Mouse (Mus musculus) embryonic facial prominence, embryonic 13.5 days (tissue): Measurements from ENCODE around the gene Nlk. TPM values are rescaled to one million over a fixed set of nuclear protein-coding genes. Genes with fewer than 3 reads are reported as not detected.

Source experiments
- ATAC-seq: fragments of 200-750 bp; cut with Nextera tagmentation; 2 replicates; pipeline ENCODE4 v1.8.0; 2017; ENCODE audit warnings: low read depth; ENCODE audit not compliant: insufficient number of reproducible peaks, insufficient read depth, low FRiP score, low TSS enrichment
- H3K27ac ChIP-seq: fragments of 300-500 bp; sonication (generic); 2 replicates; pipeline ENCODE4 v1.5.1; 2015; ENCODE audit warnings: moderate library complexity, mild to moderate bottlenecking, inconsistent platforms
- H3K27me3 ChIP-seq: fragments of 300-500 bp; sonication (generic); 2 replicates; pipeline ENCODE4 v1.6.1; 2015; ENCODE audit warnings: mild to moderate bottlenecking, inconsistent platforms
- H3K36me3 ChIP-seq: fragments of 300-500 bp; sonication (generic); 2 replicates; pipeline ENCODE4 v1.6.1; 2015; ENCODE audit warnings: mild to moderate bottlenecking, inconsistent platforms
- H3K4me1 ChIP-seq: fragments of 300-500 bp; sonication (generic); 2 replicates; pipeline ENCODE4 v1.6.1; 2015; ENCODE audit warnings: inconsistent platforms
- H3K4me2 ChIP-seq: fragments of 300-500 bp; sonication (generic); 2 replicates; pipeline ENCODE4 v1.6.1; 2015; ENCODE audit warnings: moderate library complexity, mild to moderate bottlenecking, inconsistent platforms
- H3K4me3 ChIP-seq: fragments of 300-500 bp; sonication (generic); 2 replicates; pipeline ENCODE4 v1.5.1; 2015; ENCODE audit warnings: mild to moderate bottlenecking, inconsistent platforms
- H3K9ac ChIP-seq: fragments of 300-500 bp; sonication (generic); 2 replicates; pipeline ENCODE4 v1.6.1; 2015; ENCODE audit warnings: mild to moderate bottlenecking, inconsistent platforms
- H3K9me3 ChIP-seq: fragments of 300-500 bp; sonication (generic); 2 replicates; pipeline ENCODE4 v1.6.1; 2016; ENCODE audit warnings: inconsistent platforms
- WGBS: fragments of 180-500 bp; shearing (Covaris S2); methylation state at CpG from one replicate; pipeline ENCODE4 v1.1.7; 2015; ENCODE audit warnings: mixed read lengths; 5-methylcytosine and 5-hydroxymethylcytosine counted together
- polyA plus RNA-seq: library from polyadenylated mRNA; unstranded; fragments of >200 nt; fragmentation: Nextera tagmentation; extraction: Ambion mirVana; gene quantifications from 2 replicates; pipeline ENCODE4 v1.2.1, GENCODE M21; 2015

Nlk gene
- polyA plus RNA-seq, 1 experiment from 2014 or later, result 13.5 TPM

- no peak for ATAC-seq
- 93% methylated on average over 1 of the region's 1 CpGs for WGBS
These were observed 174.6 kb downstream of the Nlk start for GRCm38 (mm10) chr11:78522481-78522997.

GRCm38 (mm10) chr11:78521880-78522279, 175.3 kb downstream of the Nlk start:
- no peak overlapping the region for H3K4me2 ChIP-seq
- H3K27ac ChIP-seq, result no peak overlapping the region
- H3K27me3 ChIP-seq, result no peaks in the 10 kb centered on the region
- no peak overlapping the region for H3K4me3 ChIP-seq
- H3K9me3 ChIP-seq, result no peaks in the 10 kb centered on the region
- no peak for ATAC-seq
- H3K36me3 ChIP-seq, result peaks cover 94% of the 10 kb centered on the region
- no peaks in the 10 kb centered on the region for H3K4me1 ChIP-seq
- 96% methylated on average over 3 of the region's 3 CpGs for WGBS
- no peak overlapping the region for H3K9ac ChIP-seq

More at GRCm38 (mm10) chr11:78522481-78522997, 174.6 kb downstream of the Nlk start:
- H3K36me3 ChIP-seq, result peaks cover 98% of the 10 kb centered on the region
- H3K4me3 ChIP-seq, result no peak overlapping the region; the same call in 1 of the 2 replicates
- H3K9me3 ChIP-seq, result no peaks in the 10 kb centered on the region
- H3K9ac ChIP-seq, result no peak overlapping the region
- H3K4me2 ChIP-seq, result no peak overlapping the region
- H3K27me3 ChIP-seq, result no peaks in the 10 kb centered on the region
- H3K27ac ChIP-seq, result no peak overlapping the region
- H3K4me1 ChIP-seq, result no peaks in the 10 kb centered on the region

- Histone ChIP-seq H3K27ac (no peak overlapping the region), H3K36me3 (peaks cover 94% of the 10 kb centered on the region), H3K4me3 (no peak overlapping the region), H3K9ac (no peak overlapping the region), H3K27me3 (no peaks in the 10 kb centered on the region), H3K4me2 (no peak overlapping the region), H3K4me1 (0 out of 2 replicates have a peak, but pooled peaks cover under 1% of the 10 kb centered on the region), H3K9me3 (no peaks in the 10 kb centered on the region)
- WGBS, result 93% methylated on average over 10 of the region's 10 CpGs
- ATAC-seq, result no peak
These were observed 178.2 kb downstream of the Nlk start for GRCm38 (mm10) chr11:78518931-78519330.

Other genes starting within 250 kb of the Nlk start
- 13.5 and 16.2 TPM in 2 replicates for gene Slc46a1, start 231.7 kb downstream of the Nlk start, polyA plus RNA-seq
- gene Sarm1, start 199.6 kb downstream of the Nlk start, polyA plus RNA-seq, result 2.6 and 3.2 TPM in 2 replicates
- gene Vtn, start 198.3 kb downstream of the Nlk start, polyA plus RNA-seq, result 2.2 and 8.7 TPM in 2 replicates
- not detected in 2 replicates for gene Sebox, start 193.9 kb downstream of the Nlk start, polyA plus RNA-seq
- 46.6 and 50.9 TPM in 2 replicates for gene Tmem199, start 185.2 kb downstream of the Nlk start, polyA plus RNA-seq
- 168 and 182 TPM in 2 replicates for gene Poldip2, start 185.2 kb downstream of the Nlk start, polyA plus RNA-seq
- gene Tnfaip1, start 161.0 kb downstream of the Nlk start, polyA plus RNA-seq, result 73.0 and 78.1 TPM in 2 replicates
- gene Ift20, start 161.0 kb downstream of the Nlk start, polyA plus RNA-seq, result 176 and 183 TPM in 2 replicates
- gene Tmem97, start 146.6 kb downstream of the Nlk start, polyA plus RNA-seq, result 61.0 and 66.7 TPM in 2 replicates
- gene Ccnq, start 54.4 kb upstream of the Nlk start, polyA plus RNA-seq, result 46.4 and 48.1 TPM in 2 replicates
- gene Lyrm9, start 129.2 kb upstream of the Nlk start, polyA plus RNA-seq, result 11.1 and 11.8 TPM in 2 replicates
- gene Nos2, start 223.4 kb upstream of the Nlk start, polyA plus RNA-seq, result 0.95 and 1.1 TPM in 2 replicates